Comparison of ENCODE assay signal across 14 mouse cellular contexts in genomic region chr14:117841797-117842553, GRCm38 (mm10).
DNase-seq lines count a peak whose midpoint lies in the region; ATAC-seq and TF ChIP-seq lines count a peak whose summit lies in the region.
"Had no signal": no experiment of that assay in that cellular context is flagged by ENCODE, and none has a peak within 500 bp of the region (broad histone marks: within the 10 kb centered on the region; RNA-seq: fewer than 3 reads in every experiment).

No protein-coding gene starts in this region.

- no peaks in the 10 kb centered on the region for H3K36me3 ChIP-seq in heart, embryonic 10.5 days
- H3K36me3 ChIP-seq in lung, embryonic 15.5 days = no peaks in the 10 kb centered on the region
- H3K36me3 ChIP-seq: embryonic facial prominence, embryonic 12.5 days; heart, embryonic 15.5 days; limb, embryonic 13.5 days had no signal

- H3K9me3 ChIP-seq in heart, embryonic 10.5 days = no peaks in the 10 kb centered on the region
- H3K9me3 ChIP-seq in lung, embryonic 15.5 days = no peaks in the 10 kb centered on the region
- H3K9me3 ChIP-seq: embryonic facial prominence, embryonic 12.5 days; heart, embryonic 15.5 days; limb, embryonic 13.5 days had no signal

- ATAC-seq in lung, embryonic 15.5 days (ENCODE audit: borderline replicate concordance, extremely low read depth, low FRiP score, low TSS enrichment) = peak; percentile 49; the same call in 1 of the 2 replicates

- no peak for TF ChIP-seq POLR2A in lung, adult 2 months (IDR thresholded peaks at IDR 0.05; ENCODE audit: borderline replicate concordance, extremely low read depth, low read depth, low read length)

- peak; percentile 38 to 42 for DNase-seq in heart, adult 18-20 months
- DNase-seq in heart, embryonic 10.5 days (ENCODE audit: low spot score) = no peak
- DNase-seq in lung, adult 2 months = no peak
- peak; percentile 48 to 50 for DNase-seq in adrenal gland, postnatal 36 days
- peak; percentile 9 for DNase-seq in retina, embryonic 14.5 days (ENCODE audit: low spot score)
- DNase-seq in gastrocnemius, postnatal 4 days (ENCODE audit: low spot score in 2 of 2) = no peak
- no peak for DNase-seq in cerebellum, adult 9-10 months
- DNase-seq: cerebellum, adult 11-12 months had no signal

- H3K27me3 ChIP-seq in heart, embryonic 10.5 days (ENCODE audit: insufficient read depth, poor library complexity, severe bottlenecking) = no peaks in the 10 kb centered on the region
- H3K27me3 ChIP-seq in lung, embryonic 15.5 days = no peaks in the 10 kb centered on the region
- H3K27me3 ChIP-seq: embryonic facial prominence, embryonic 12.5 days; heart, embryonic 15.5 days; limb, embryonic 13.5 days had no signal

- TF ChIP-seq CTCF in lung, adult 2 months (IDR thresholded peaks at IDR 0.05; ENCODE audit: insufficient read depth, low read length) = no peak

- no peak overlapping the region for H3K27ac ChIP-seq in heart, embryonic 10.5 days
- no peak overlapping the region; the same call in 1 of the 2 replicates for H3K27ac ChIP-seq in lung, embryonic 15.5 days
- H3K27ac ChIP-seq: embryonic facial prominence, embryonic 12.5 days; heart, embryonic 15.5 days; layer of hippocampus, adult 2 months; limb, embryonic 13.5 days had no signal

- H3K4me1 ChIP-seq in heart, embryonic 10.5 days = no peaks in the 10 kb centered on the region
- H3K4me1 ChIP-seq in lung, embryonic 15.5 days = peaks cover 7% of the 10 kb centered on the region; the same call in 1 of the 2 replicates
- H3K4me1 ChIP-seq in lung, adult 2 months (ENCODE audit: control insufficient read depth, insufficient read depth, low read length) = no peaks in the 10 kb centered on the region
- H3K4me1 ChIP-seq: embryonic facial prominence, embryonic 12.5 days had no signal

- no peak overlapping the region for H3K9ac ChIP-seq in lung, embryonic 15.5 days
- H3K9ac ChIP-seq: embryonic facial prominence, embryonic 12.5 days; heart, embryonic 15.5 days; limb, embryonic 13.5 days had no signal

- 78% methylated on average over 14 of the region's 14 CpGs for WGBS in heart, embryonic 10.5 days
- 46% methylated on average over 14 of the region's 14 CpGs for WGBS in lung, embryonic 15.5 days
- 56% methylated on average over 14 of the region's 14 CpGs for WGBS in lung, adult 2 months

- no peak overlapping the region for H3K4me3 ChIP-seq in heart, embryonic 10.5 days
- H3K4me3 ChIP-seq in lung, embryonic 15.5 days = no peak overlapping the region
- no peak overlapping the region for H3K4me3 ChIP-seq in lung, adult 2 months (replicated peaks; ENCODE audit: extremely low read depth, low read depth, low read length)
- H3K4me3 ChIP-seq: embryonic facial prominence, embryonic 12.5 days; heart, embryonic 15.5 days; layer of hippocampus, adult 2 months; limb, embryonic 13.5 days had no signal

- H3K4me2 ChIP-seq in lung, embryonic 15.5 days = no peak overlapping the region; the same call in 1 of the 2 replicates
- H3K4me2 ChIP-seq: embryonic facial prominence, embryonic 12.5 days; heart, embryonic 15.5 days; limb, embryonic 13.5 days; midbrain, embryonic 11.5 days had no signal

Comparison
In these comparisons a context has a peak if more than half of its experiments do, and no peak if none do; other contexts are left out.
1. DNase-seq: peak in heart, adult 18-20 months (2 of 2), adrenal gland, postnatal 36 days (2 of 2) and retina, embryonic 14.5 days (single experiment); none in heart, embryonic 10.5 days (single experiment), lung, adult 2 months (single experiment), gastrocnemius, postnatal 4 days (0 of 2) and cerebellum, adult 9-10 months (single experiment).